Mouse (Mus musculus): ENCODE measurements at regions not wholly inside any gene's neighbourhood (a gene's known extent, or its start where the extent isn't known, plus 50 kb on each side); places are given as distances from the start of the nearest gene placed in this dataset.
"Not testable (repeated sequence)": the region's sequence is repeated elsewhere in the genome, so short reads cannot be mapped to it uniquely, and the experiment has no call there.

DNA sequence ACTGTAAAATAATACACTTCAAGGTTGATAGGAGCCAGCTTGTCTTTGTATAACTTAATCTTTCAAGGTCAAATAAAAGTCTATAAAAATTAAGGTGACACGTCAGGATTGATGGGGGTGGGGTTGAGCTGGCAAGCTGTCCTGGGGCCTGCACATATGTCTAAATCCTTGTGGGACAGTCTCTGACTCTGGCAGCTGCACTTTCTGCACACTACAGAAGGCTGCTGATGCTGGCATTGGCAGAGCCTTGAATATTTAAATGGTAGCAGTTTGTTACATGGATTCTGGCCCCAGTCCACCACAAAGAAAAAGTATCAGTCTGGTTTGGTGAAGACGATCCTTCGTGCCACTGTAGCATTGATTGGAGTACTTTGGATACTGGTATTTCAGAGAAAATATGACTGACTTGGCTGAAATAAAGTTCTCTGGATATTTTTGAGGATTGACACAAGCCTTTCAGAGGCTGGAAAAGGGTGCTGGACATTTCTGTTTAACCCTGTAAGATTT, 3648.0 kb downstream of the 9330182O14Rik start:
- in situ Hi-C loops (cut with MboI; ENCODE audit: unreplicated experiment in 2 of 2), result not testable (repeated sequence)

DNA sequence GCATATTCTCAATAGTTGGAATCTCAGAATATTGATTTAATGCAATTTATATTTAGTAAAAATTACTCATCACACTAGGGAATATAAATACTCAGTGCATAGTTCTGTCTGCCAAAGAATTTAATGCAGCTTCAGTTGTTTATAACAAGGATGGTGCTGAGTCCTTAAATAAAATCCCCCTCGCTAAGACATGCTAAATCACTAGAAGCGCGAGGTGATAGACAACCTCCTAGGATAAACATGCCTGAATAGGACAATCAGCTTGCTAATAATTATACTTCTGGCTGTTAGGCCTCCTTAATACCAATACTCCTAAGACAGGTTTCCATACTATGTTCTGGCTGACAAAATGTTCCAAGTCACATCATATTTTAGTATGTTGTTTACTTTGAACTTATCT, 3650.0 kb downstream of the 9330182O14Rik start:
- in situ Hi-C loops (cut with MboI; ENCODE audit: unreplicated experiment in 2 of 2), result no loop called here

DNA sequence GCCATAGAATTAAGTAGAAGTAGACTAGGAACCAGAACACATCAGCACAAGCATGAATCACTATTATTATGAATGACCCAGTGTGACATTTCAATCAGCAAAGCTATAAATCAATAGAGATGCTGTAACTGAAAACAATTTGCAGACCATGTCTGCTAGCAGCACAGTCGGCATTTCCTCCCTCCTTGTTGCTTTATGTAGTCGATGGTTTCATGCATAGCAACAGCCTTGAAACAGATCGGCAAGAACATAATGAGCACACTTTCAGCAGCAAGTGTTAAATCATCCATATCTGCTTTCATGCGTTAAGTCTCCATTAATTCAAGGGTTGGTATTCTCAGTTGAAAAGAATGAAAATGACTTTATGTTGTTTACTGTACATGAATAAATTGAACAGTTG, 3669.2 kb downstream of the 9330182O14Rik start:
- in situ Hi-C loops (cut with MboI; ENCODE audit: unreplicated experiment in 2 of 2), result no loop called here

Data from v-Abl transformed pro-B cells (cell line).